ENCODE assay signal across 12 mouse cellular contexts in genomic region chr14:47581681-47582080, GRCm38 (mm10). TPM values are rescaled to one million over a fixed set of nuclear protein-coding genes. Genes with fewer than 3 reads are reported as not detected.
DNase-seq lines count a peak whose midpoint lies in the region; TF ChIP-seq lines count a peak whose summit lies in the region.
"Had no signal": no experiment of that assay in that cellular context is flagged by ENCODE, and none has a peak within 500 bp of the region (broad histone marks: within the 10 kb centered on the region; RNA-seq: fewer than 3 reads in every experiment).

No protein-coding gene starts in this region.

- 43% methylated on average over 2 of the region's 2 CpGs for WGBS in heart, adult 2 months

- no peaks in the 10 kb centered on the region for H3K36me3 ChIP-seq in heart, adult 2 months (ENCODE audit: control insufficient read depth, insufficient read depth, low read length)
- H3K36me3 ChIP-seq: forebrain, embryonic 10.5 days; heart, embryonic 13.5 days; hindbrain, embryonic 12.5 days; limb, embryonic 13.5 days had no signal

- no peak for TF ChIP-seq EP300 in heart, adult 2 months (IDR thresholded peaks at IDR 0.05; ENCODE audit: insufficient read depth, low read depth, low read length)

- H3K4me3 ChIP-seq in heart, adult 2 months = no peak overlapping the region
- no peak overlapping the region for H3K4me3 ChIP-seq in left cerebral cortex, adult 2 months
- H3K4me3 ChIP-seq: forebrain, embryonic 10.5 days; heart, embryonic 13.5 days; hindbrain, embryonic 12.5 days; limb, embryonic 13.5 days had no signal

- H3K27ac ChIP-seq in heart, adult 2 months = no peak overlapping the region
- no peak overlapping the region for H3K27ac ChIP-seq in left cerebral cortex, adult 2 months
- H3K27ac ChIP-seq: forebrain, embryonic 10.5 days; heart, embryonic 13.5 days; hindbrain, embryonic 12.5 days; limb, embryonic 13.5 days had no signal

- no peaks in the 10 kb centered on the region for H3K4me1 ChIP-seq in heart, adult 2 months (ENCODE audit: control insufficient read depth, insufficient read depth, low read length)
- H3K4me1 ChIP-seq: forebrain, embryonic 10.5 days; heart, embryonic 13.5 days; hindbrain, embryonic 12.5 days; limb, embryonic 13.5 days had no signal

- intact Hi-C loops in heart, adult 2 months (cut with DNase I) = no loop called here
- intact Hi-C loops in left cerebral cortex, adult 2 months (cut with DNase I) = loop anchor here (5.0 kb wide), 1 partner anchor 786 kb away; no protein-coding TSS in a partner anchor
- intact Hi-C loops in left cerebral cortex, postnatal 4 days (cut with DNase I) = no loop called here

- H3K79me2 ChIP-seq in heart, adult 2 months (replicated peaks; ENCODE audit: control insufficient read depth, insufficient read depth, low read length) = no peaks in the 10 kb centered on the region

- no peaks in the 10 kb centered on the region for H3K27me3 ChIP-seq in heart, adult 2 months (ENCODE audit: control insufficient read depth, insufficient read depth, low read length)
- H3K27me3 ChIP-seq: hindbrain, embryonic 12.5 days; limb, embryonic 13.5 days had no signal

- H3K9ac ChIP-seq in heart, adult 2 months (ENCODE audit: low read depth, low read length) = no peak overlapping the region
- H3K9ac ChIP-seq: heart, embryonic 13.5 days; hindbrain, embryonic 12.5 days; limb, embryonic 13.5 days had no signal

- TF ChIP-seq POLR2A in heart, adult 2 months (IDR thresholded peaks at IDR 0.05; ENCODE audit: insufficient read depth, low read depth, low read length) = no peak

- DNase-seq in heart, adult 2 months = no peak
- DNase-seq in heart, adult 11 months = no peak
- no peak for DNase-seq in left cerebral cortex, adult 2 months (ENCODE audit: extremely low spot score in 1 of 2, low spot score in 2 of 2)
- no peak for DNase-seq in left cerebral cortex, postnatal 4 days
- DNase-seq in B cell, adult 2 months = peak; percentile 23 to 33
- DNase-seq in brain, adult 2 months (ENCODE audit: low read depth, low spot score) = peak; percentile 15
- DNase-seq in ovary, postnatal 36 days (ENCODE audit: low spot score) = no peak
- DNase-seq: cerebellum, postnatal 25 days had no signal

- peak; percentile 48 for TF ChIP-seq CTCF in heart, adult 2 months (IDR thresholded peaks at IDR 0.05)
- peak; percentile 48 for TF ChIP-seq CTCF in left cerebral cortex, adult 2 months (IDR thresholded peaks at IDR 0.05)

RNA-seq across cellular contexts. Expression of gene Atg14, which starts 11.2 kb away (rescaled TPM):
- total RNA-seq in heart, adult 2 months (2021) = 10 to 100 TPM in 1 of 2 experiments, 1 to 10 TPM in 1; 7.9 to 11.6 TPM
- polyA plus RNA-seq in heart, adult 2 months (2012; rRNA removed) = 6.4 and 8.6 TPM in 2 replicates
- 10 to 100 TPM; 18.9 to 20.6 TPM for total RNA-seq in left cerebral cortex, adult 2 months (2021)
- total RNA-seq in left cerebral cortex, postnatal 4 days (2021) = 10 to 100 TPM; 14.4 to 14.7 TPM

Comparison
In these comparisons a context has a peak if more than half of its experiments do, and no peak if none do; other contexts are left out.
1. DNase-seq: peak in B cell, adult 2 months (2 of 2) and brain, adult 2 months (single experiment); none in heart, adult 2 months (0 of 2), heart, adult 11 months (single experiment), left cerebral cortex, adult 2 months (0 of 2), left cerebral cortex, postnatal 4 days (single experiment) and ovary, postnatal 36 days (single experiment).